Mouse (Mus musculus): ENCODE measurements around the gene Ahnak2. TPM values are rescaled to one million over a fixed set of nuclear protein-coding genes. Genes with fewer than 3 reads are reported as not detected.

Gene Ahnak2
- total and polyA plus RNA-seq, 3 experiments, result 3.1 to 27.7 (median 14.6) TPM

DNA sequence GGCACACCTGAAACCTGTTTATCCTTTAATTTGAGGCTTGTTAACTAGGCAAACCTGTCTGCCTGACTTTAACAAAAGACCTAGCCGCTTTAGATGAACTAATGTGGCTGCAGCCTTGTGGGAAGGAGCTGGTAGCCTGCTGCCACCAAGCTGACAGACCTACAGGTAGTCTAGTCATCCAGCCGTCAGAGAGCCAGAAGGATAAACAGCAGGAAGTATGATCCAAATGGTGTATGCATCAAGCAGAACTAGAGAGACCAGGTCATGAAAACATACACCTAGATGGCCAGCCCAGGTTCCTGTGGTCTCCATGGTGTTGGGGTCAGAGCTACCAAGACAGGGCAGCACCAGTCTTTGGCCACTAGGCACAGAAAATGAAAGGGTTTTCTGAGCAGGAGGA lies 32.6 kb upstream of the Ahnak2 start:
- H3K4me3 ChIP-seq (replicated peaks in 1 of 3; ENCODE audit: low read depth in 2 of 3, low read length in 2 of 3, poor library complexity in 1 of 3), result no peak overlapping the region
- peaks cover 4 to 18% of the 10 kb centered on the region in 2 experiments for H3K4me1 ChIP-seq (ENCODE audit: control insufficient read depth in 1 of 2, insufficient read depth in 2 of 2)
- in situ Hi-C loops (cut with MboI; ENCODE audit: low pct_ligation_motif_present, low pct_unique_long_range_greater_than_20kb, low sequenced_read_pairs) (no loop called here), dilution Hi-C loops (cut with MboI; ENCODE audit: extremely low pct_ligation_motif_present, extremely low pct_unique_long_range_greater_than_20kb, low sequenced_read_pairs) (no loop called here)
- no peak overlapping the region for H3K9ac ChIP-seq (ENCODE audit: insufficient read depth, low read depth)
- no peak overlapping the region for H3K4me2 ChIP-seq (ENCODE audit: insufficient read depth, low read depth, poor library complexity, severe bottlenecking)
- H3K27ac ChIP-seq (ENCODE audit: insufficient read depth, low read depth), result no peak overlapping the region
- DNase-seq (ENCODE audit: extremely low read depth), result no peak
- TF ChIP-seq MYC (IDR thresholded peaks at IDR 0.05; ENCODE audit: low read depth, low read length), result no peak
- no peak for TF ChIP-seq MXI1 (IDR thresholded peaks at IDR 0.05; ENCODE audit: low read depth, low read length)
- TF ChIP-seq ELF1 (IDR thresholded peaks at IDR 0.05; ENCODE audit: low read depth, low read length), result no peak
- no peak for TF ChIP-seq UBTF (IDR thresholded peaks at IDR 0.05; ENCODE audit: low read depth, low read length)
- TF ChIP-seq SMC3 (IDR thresholded peaks at IDR 0.05; ENCODE audit: low read depth, low read length), result no peak
- no peak for TF ChIP-seq MEF2A (IDR thresholded peaks at IDR 0.05; ENCODE audit: borderline replicate concordance, low read depth, low read length)
- TF ChIP-seq MAX (IDR thresholded peaks at IDR 0.05; ENCODE audit: low read length), result no peak
- no peak for TF ChIP-seq RAD21 (IDR thresholded peaks at IDR 0.05; ENCODE audit: low read depth, low read length)
- TF ChIP-seq MAFK (IDR thresholded peaks at IDR 0.05; ENCODE audit: insufficient replicate concordance, low read length), result no peak
- TF ChIP-seq POLR2AphosphoS2 (IDR thresholded peaks at IDR 0.05; ENCODE audit: low read depth, low read length), result no peak
- TF ChIP-seq IRF4 (IDR thresholded peaks at IDR 0.05; ENCODE audit: low read depth, low read length), result no peak
- TF ChIP-seq ZNF384 (IDR thresholded peaks at IDR 0.05; ENCODE audit: low read depth, low read length), result no peak
- TF ChIP-seq ZMIZ1 (IDR thresholded peaks at IDR 0.05; ENCODE audit: low read depth, low read length), result no peak
- H3K9me3 ChIP-seq (replicated peaks; ENCODE audit: low read length), result peaks cover 5% of the 10 kb centered on the region
- H3K79me2 ChIP-seq (replicated peaks; ENCODE audit: control insufficient read depth, extremely low read depth, insufficient read depth, poor library complexity, severe bottlenecking), result no peaks in the 10 kb centered on the region; the same call in 1 of the 2 replicates
- H3K36me3 ChIP-seq (replicated peaks in 1 of 2; ENCODE audit: control insufficient read depth in 1 of 2, insufficient read depth in 1 of 2, low read length in 1 of 2), result peaks cover 4 to 17% of the 10 kb centered on the region in 2 experiments
- H3K27me3 ChIP-seq (replicated peaks), result no peaks in the 10 kb centered on the region

DNA sequence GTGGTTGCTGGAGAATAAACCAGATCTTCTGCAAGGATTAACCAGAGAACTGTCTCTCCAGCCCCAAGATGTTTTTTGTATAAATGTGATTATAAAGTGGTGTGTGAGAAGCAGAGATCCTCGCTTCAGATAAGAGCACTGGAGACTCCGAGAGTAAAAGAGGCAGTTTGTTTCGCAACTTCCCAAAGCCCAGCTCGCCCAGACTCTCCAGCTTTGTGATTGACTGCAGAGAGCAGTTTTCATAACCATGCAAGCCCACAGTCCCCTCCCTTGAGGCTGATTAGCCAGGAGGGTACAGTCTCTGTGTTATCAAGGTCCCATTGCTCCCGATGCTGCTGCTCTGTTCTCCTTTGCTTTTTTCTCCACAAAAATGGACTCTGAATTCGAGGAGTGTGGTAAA lies 31.1 kb upstream of the Ahnak2 start:
- H3K4me3 ChIP-seq (replicated peaks in 1 of 3; ENCODE audit: low read depth in 2 of 3, low read length in 2 of 3, poor library complexity in 1 of 3), result no peak overlapping the region
- in situ Hi-C loops (cut with MboI; ENCODE audit: low pct_ligation_motif_present, low pct_unique_long_range_greater_than_20kb, low sequenced_read_pairs), result no loop called here

More for the DNA sequence above, 31.1 kb upstream of the Ahnak2 start:
- peaks cover 4 to 17% of the 10 kb centered on the region in 2 experiments for H3K36me3 ChIP-seq (replicated peaks in 1 of 2; ENCODE audit: control insufficient read depth in 1 of 2, insufficient read depth in 1 of 2, low read length in 1 of 2)
- H3K27ac ChIP-seq (ENCODE audit: insufficient read depth, low read depth), result no peak overlapping the region
- H3K27me3 ChIP-seq (replicated peaks), result no peaks in the 10 kb centered on the region
- dilution Hi-C loops (cut with MboI; ENCODE audit: extremely low pct_ligation_motif_present, extremely low pct_unique_long_range_greater_than_20kb, low sequenced_read_pairs), result no loop called here
- TF ChIP-seq EP300 (IDR thresholded peaks at IDR 0.05; ENCODE audit: low read length), result no peak
- no peak for TF ChIP-seq TCF12 (IDR thresholded peaks at IDR 0.05; ENCODE audit: low read depth, low read length)
- no peak for TF ChIP-seq CHD2 (IDR thresholded peaks at IDR 0.05; ENCODE audit: low read length)
- TF ChIP-seq CTCF (conservative IDR thresholded peaks at IDR 0.05 in 1 of 2, IDR thresholded peaks at IDR 0.05 in 1 of 2; ENCODE audit: low read depth in 2 of 2, low read length in 2 of 2), result no peak
- TF ChIP-seq MAX (IDR thresholded peaks at IDR 0.05; ENCODE audit: low read length), result no peak
- TF ChIP-seq RCOR1 (conservative IDR thresholded peaks at IDR 0.05; ENCODE audit: low read depth, low read length), result no peak
- no peak for TF ChIP-seq TBP (conservative IDR thresholded peaks at IDR 0.05; ENCODE audit: low read depth, low read length)
- no peak for TF ChIP-seq NRF1 (IDR thresholded peaks at IDR 0.05; ENCODE audit: low read depth, low read length)
- TF ChIP-seq JUN (IDR thresholded peaks at IDR 0.05; ENCODE audit: insufficient read depth, low read depth, low read length), result no peak
- TF ChIP-seq ZC3H11A (IDR thresholded peaks at IDR 0.05; ENCODE audit: low read depth, low read length), result no peak
- TF ChIP-seq POLR2A (IDR thresholded peaks at IDR 0.05; ENCODE audit: low read depth, low read length), result no peak
- no peak for TF ChIP-seq CHD1 (IDR thresholded peaks at IDR 0.05; ENCODE audit: low read depth, low read length)
- no peak for TF ChIP-seq HCFC1 (IDR thresholded peaks at IDR 0.05; ENCODE audit: low read depth, low read length)
- no peak for TF ChIP-seq MYC (IDR thresholded peaks at IDR 0.05; ENCODE audit: low read depth, low read length)
- no peak for TF ChIP-seq ELF1 (IDR thresholded peaks at IDR 0.05; ENCODE audit: low read depth, low read length)
- TF ChIP-seq GABPA (IDR thresholded peaks at IDR 0.05; ENCODE audit: insufficient replicate concordance, low read depth, low read length), result no peak
- TF ChIP-seq MXI1 (IDR thresholded peaks at IDR 0.05; ENCODE audit: low read depth, low read length), result no peak
- TF ChIP-seq E2F4 (IDR thresholded peaks at IDR 0.05; ENCODE audit: insufficient replicate concordance, low read depth, low read length), result no peak
- peaks cover 3% of the 10 kb centered on the region for H3K79me2 ChIP-seq (replicated peaks; ENCODE audit: control insufficient read depth, extremely low read depth, insufficient read depth, poor library complexity, severe bottlenecking)
- no peaks in the 10 kb centered on the region for H3K9me3 ChIP-seq (replicated peaks; ENCODE audit: low read length)
- peaks cover 4 to 18% of the 10 kb centered on the region in 2 experiments for H3K4me1 ChIP-seq (ENCODE audit: control insufficient read depth in 1 of 2, insufficient read depth in 2 of 2)
- H3K4me2 ChIP-seq (ENCODE audit: insufficient read depth, low read depth, poor library complexity, severe bottlenecking), result no peak overlapping the region
- DNase-seq (ENCODE audit: extremely low read depth), result no peak
- H3K9ac ChIP-seq (ENCODE audit: insufficient read depth, low read depth), result no peak overlapping the region

Data from CH12.LX (cell line).